Mouse (Mus musculus): ENCODE results near the gene Cyba. TPM values are rescaled to one million over a fixed set of nuclear protein-coding genes. Genes with fewer than 3 reads are reported as not detected.

The Cyba gene
- polyA plus RNA-seq, 1 experiment from 2014 or later = 182 TPM

DNA sequence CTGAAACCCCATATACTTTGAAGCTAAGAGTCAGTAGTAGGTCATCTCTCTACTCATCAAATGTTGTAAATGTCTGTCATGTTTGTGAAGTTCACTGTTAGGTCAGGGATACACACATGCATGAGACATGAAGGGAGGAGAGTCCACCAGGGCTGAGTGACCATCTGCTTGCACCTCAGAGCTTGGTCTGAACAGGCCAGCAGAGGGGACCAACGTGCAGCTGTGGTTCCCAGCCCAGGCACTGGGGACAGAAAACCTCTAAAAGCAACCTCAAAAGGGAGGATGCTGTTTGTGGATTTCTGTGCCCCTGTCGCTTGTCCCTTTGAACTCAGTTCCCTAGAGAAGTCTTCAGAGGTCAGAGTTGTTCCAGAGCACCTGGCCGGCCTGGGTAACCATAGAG is 12.5 kb upstream of the Cyba start:
- H3K27me3 ChIP-seq (replicated peaks) = no peaks in the 10 kb centered on the region
- 0 out of 2 replicates have a peak overlapping the region, but pooled peaks have one; percentile 38 for H3K9ac ChIP-seq
- H3K9me3 ChIP-seq (replicated peaks) = no peaks in the 10 kb centered on the region
- H3K4me2 ChIP-seq = peak overlapping the region; percentile 96
- peaks cover 31% of the 10 kb centered on the region for H3K4me1 ChIP-seq (replicated peaks)
- no peak overlapping the region for H3K4me3 ChIP-seq
- peak overlapping the region; percentile 93 for H3K27ac ChIP-seq (ENCODE audit: poor library complexity, severe bottlenecking)
- H3K36me3 ChIP-seq = no peaks in the 10 kb centered on the region
- 57% methylated on average over 3 of the region's 3 CpGs for WGBS
- no peak for ATAC-seq (ENCODE audit: insufficient number of reproducible peaks, low FRiP score)

DNA sequence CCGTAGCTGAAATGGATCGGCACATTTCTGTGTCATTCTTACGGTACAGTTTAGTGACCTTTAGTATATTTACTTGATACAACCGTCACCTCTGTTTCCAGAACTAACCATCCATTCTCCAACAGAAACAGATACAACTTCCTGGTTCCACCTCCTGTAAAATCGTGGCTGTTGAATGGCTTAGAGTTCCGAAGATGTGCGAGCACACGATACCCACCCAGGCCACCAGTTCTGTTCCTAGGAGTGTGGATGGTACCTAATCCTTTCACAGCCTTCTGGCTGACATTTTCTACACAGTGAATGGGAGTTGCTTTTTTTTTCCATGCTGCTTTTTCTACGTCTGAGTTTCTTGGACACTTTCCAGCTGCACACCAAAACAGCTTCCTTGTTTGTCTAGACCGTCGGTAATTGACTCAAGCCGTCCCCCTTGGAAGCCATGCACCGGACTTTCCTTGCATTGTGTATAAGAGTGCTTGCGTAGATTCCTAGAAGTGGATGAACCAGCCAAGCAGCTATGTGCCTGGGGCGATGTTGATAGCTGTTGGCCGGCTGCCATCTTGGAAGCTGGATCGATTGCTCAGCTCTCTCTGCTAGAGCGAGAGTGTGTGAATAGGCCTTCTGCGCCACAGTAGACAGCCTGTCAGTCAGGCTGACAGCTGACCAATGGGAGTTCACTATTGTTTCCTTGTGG is 11.5 kb upstream of the Cyba start:
- peak overlapping the region; percentile 72 for H3K4me3 ChIP-seq
- ATAC-seq (ENCODE audit: insufficient number of reproducible peaks, low FRiP score) = peak; percentile 30
- peak overlapping the region; percentile 93 for H3K27ac ChIP-seq (ENCODE audit: poor library complexity, severe bottlenecking)
- 11% methylated on average over 19 of the region's 19 CpGs for WGBS
- no peaks in the 10 kb centered on the region for H3K27me3 ChIP-seq (replicated peaks)
- H3K9me3 ChIP-seq (replicated peaks) = no peaks in the 10 kb centered on the region
- H3K9ac ChIP-seq = peak overlapping the region; percentile 76
- peaks cover 27% of the 10 kb centered on the region for H3K4me1 ChIP-seq (replicated peaks)
- peaks cover 8% of the 10 kb centered on the region for H3K36me3 ChIP-seq
- peak overlapping the region; percentile 96 for H3K4me2 ChIP-seq

- peak within 1 kb of the TSS; percentile 93 for H3K27ac ChIP-seq (ENCODE audit: poor library complexity, severe bottlenecking)
- under 1% methylated on average over 47 of the region's 47 CpGs for WGBS
- peak within 1 kb of the TSS; percentile 88 for H3K9ac ChIP-seq
- H3K9me3 ChIP-seq (replicated peaks) = no peaks in the 10 kb centered on the region
- H3K4me2 ChIP-seq = peak within 1 kb of the TSS; percentile 96
- H3K4me1 ChIP-seq (replicated peaks) = peaks cover 29% of the 10 kb centered on the region
- H3K36me3 ChIP-seq = peaks cover 16% of the 10 kb centered on the region
- peak within 1 kb of the TSS; percentile 72 for H3K4me3 ChIP-seq
- ATAC-seq (ENCODE audit: insufficient number of reproducible peaks, low FRiP score) = peak; percentile 97
- no peaks in the 10 kb centered on the region for H3K27me3 ChIP-seq (replicated peaks)
These were observed 10.7 kb upstream of the Cyba start, which contains the start of gene Mvd for GRCm38 (mm10) chr8:122443262-122444006. Gene Mvd, minus strand, starts transcription at chr8:122443422.

DNA sequence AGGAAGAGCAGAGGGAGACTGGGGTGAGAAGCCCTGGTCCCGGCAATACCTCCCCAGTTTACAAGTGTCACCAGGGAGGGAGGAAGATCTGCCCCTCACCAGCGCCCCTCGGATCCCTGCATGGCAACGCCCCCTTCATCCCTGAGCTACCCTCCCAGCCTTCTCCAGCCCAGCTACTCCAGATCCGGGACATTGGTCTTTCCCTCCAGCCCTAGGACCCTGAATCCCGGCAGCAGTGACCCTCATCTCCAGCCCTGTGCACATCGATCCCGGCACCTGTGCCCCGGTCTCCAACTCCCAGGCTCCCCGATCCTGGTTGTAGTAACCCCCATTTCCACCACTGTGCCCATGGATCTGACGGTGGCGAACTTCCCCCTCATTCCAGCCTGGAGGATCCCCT is 10.1 kb upstream of the Cyba start:
- H3K27ac ChIP-seq (ENCODE audit: poor library complexity, severe bottlenecking) = peak overlapping the region; percentile 65
- peaks cover 35% of the 10 kb centered on the region for H3K4me1 ChIP-seq (replicated peaks)
- H3K9me3 ChIP-seq (replicated peaks) = no peaks in the 10 kb centered on the region
- H3K4me2 ChIP-seq = peak overlapping the region; percentile 96
- 1% methylated on average over 12 of the region's 12 CpGs for WGBS
- peak overlapping the region; percentile 88 for H3K9ac ChIP-seq
- H3K4me3 ChIP-seq = peak overlapping the region; percentile 72
- peak; percentile 0; the same call in 1 of the 2 replicates for ATAC-seq (ENCODE audit: insufficient number of reproducible peaks, low FRiP score)
- H3K36me3 ChIP-seq = peaks cover 18% of the 10 kb centered on the region
- no peaks in the 10 kb centered on the region for H3K27me3 ChIP-seq (replicated peaks)

GRCm38 (mm10) chr8:122442356-122442755 is 9.6 kb upstream of the Cyba start:
- Histone ChIP-seq H3K9ac (peak overlapping the region; percentile 88), H3K9me3 (replicated peaks) (no peaks in the 10 kb centered on the region), H3K36me3 (peaks cover 22% of the 10 kb centered on the region), H3K4me1 (replicated peaks) (peaks cover 39% of the 10 kb centered on the region), H3K4me3 (peak overlapping the region; percentile 72), H3K27me3 (replicated peaks) (no peaks in the 10 kb centered on the region), H3K27ac (ENCODE audit: poor library complexity, severe bottlenecking) (peak overlapping the region; percentile 65; the same call in 1 of the 2 replicates), H3K4me2 (peak overlapping the region; percentile 96)
- no peak for ATAC-seq (ENCODE audit: insufficient number of reproducible peaks, low FRiP score)
- WGBS = 31% methylated on average over 7 of the region's 7 CpGs

DNA sequence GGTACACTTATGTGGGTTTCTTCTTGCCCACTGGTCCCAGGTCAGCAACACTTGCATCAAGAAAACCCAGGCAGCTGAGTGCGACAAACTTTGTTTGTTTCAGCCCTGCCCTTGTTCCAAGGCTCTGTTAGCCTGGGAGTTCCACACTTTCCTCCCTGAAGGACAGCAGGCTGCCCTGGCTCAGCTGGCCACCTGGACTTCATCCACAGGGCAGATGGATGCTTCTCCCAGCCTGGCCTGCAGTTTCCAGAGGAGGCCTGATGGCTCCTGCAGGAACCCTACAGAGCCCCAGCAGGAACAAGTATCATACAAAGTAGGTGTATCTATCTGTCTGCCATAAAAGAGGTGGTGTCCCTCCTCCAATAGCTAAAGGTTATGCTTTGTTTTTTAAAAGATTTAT is 8.6 kb upstream of the Cyba start:
- no peak overlapping the region for H3K4me2 ChIP-seq
- H3K27me3 ChIP-seq (replicated peaks) = no peaks in the 10 kb centered on the region
- no peak overlapping the region for H3K9ac ChIP-seq
- WGBS = 94% methylated on average over 1 of the region's 1 CpGs
- H3K4me3 ChIP-seq = no peak overlapping the region
- no peaks in the 10 kb centered on the region for H3K9me3 ChIP-seq (replicated peaks)
- H3K4me1 ChIP-seq (replicated peaks) = peaks cover 39% of the 10 kb centered on the region
- no peak for ATAC-seq (ENCODE audit: insufficient number of reproducible peaks, low FRiP score)
- no peak overlapping the region for H3K27ac ChIP-seq (ENCODE audit: poor library complexity, severe bottlenecking)
- peaks cover 32% of the 10 kb centered on the region for H3K36me3 ChIP-seq

DNA sequence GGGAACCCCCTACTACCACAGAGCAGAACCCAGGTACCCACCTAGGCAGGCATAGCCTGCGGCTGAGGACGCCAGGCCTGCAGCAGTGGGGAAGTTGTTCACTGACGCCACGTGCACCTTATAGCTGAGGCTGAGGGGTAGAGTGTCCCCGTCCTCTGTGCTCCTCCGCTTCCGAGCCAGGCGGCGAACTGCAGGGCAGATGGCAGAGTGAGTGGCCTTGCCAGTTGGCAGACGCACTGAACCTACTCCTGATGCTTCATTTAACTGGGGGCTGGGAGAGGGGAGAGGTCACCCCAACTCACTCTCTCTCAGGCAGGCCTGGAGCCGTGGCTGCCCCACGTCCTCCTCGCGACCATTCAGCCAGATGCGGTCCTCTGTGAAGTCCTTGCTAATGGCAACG is 6.6 kb upstream of the Cyba start:
- peaks cover 49% of the 10 kb centered on the region for H3K36me3 ChIP-seq
- H3K4me1 ChIP-seq (replicated peaks) = peaks cover 19% of the 10 kb centered on the region
- no peak overlapping the region for H3K4me3 ChIP-seq
- no peaks in the 10 kb centered on the region for H3K27me3 ChIP-seq (replicated peaks)
- ATAC-seq (ENCODE audit: insufficient number of reproducible peaks, low FRiP score) = no peak
- H3K27ac ChIP-seq (ENCODE audit: poor library complexity, severe bottlenecking) = no peak overlapping the region
- no peak overlapping the region for H3K4me2 ChIP-seq
- no peak overlapping the region for H3K9ac ChIP-seq
- WGBS = 90% methylated on average over 16 of the region's 16 CpGs
- no peaks in the 10 kb centered on the region; the same call in 1 of the 2 replicates for H3K9me3 ChIP-seq (replicated peaks)

GRCm38 (mm10) chr8:122437708-122438331 is 5.1 kb upstream of the Cyba start:
- Histone ChIP-seq H3K4me2 (peak overlapping the region; percentile 29; the same call in 1 of the 2 replicates), H3K9ac (0 out of 2 replicates have a peak overlapping the region, but pooled peaks have one; percentile 30)
- ATAC-seq (ENCODE audit: insufficient number of reproducible peaks, low FRiP score) = no peak

GRCm38 (mm10) chr8:122436586-122437125 is 3.9 kb upstream of the Cyba start:
- H3K9ac ChIP-seq = no peak overlapping the region
- H3K4me1 ChIP-seq (replicated peaks) = peaks cover 26% of the 10 kb centered on the region
- H3K27me3 ChIP-seq (replicated peaks) = no peaks in the 10 kb centered on the region
- no peak overlapping the region for H3K4me3 ChIP-seq
- H3K4me2 ChIP-seq = no peak overlapping the region
- WGBS = 76% methylated on average over 20 of the region's 20 CpGs
- H3K27ac ChIP-seq (ENCODE audit: poor library complexity, severe bottlenecking) = no peak overlapping the region
- H3K36me3 ChIP-seq = peaks cover 54% of the 10 kb centered on the region
- no peak for ATAC-seq (ENCODE audit: insufficient number of reproducible peaks, low FRiP score)
- H3K9me3 ChIP-seq (replicated peaks) = no peaks in the 10 kb centered on the region; the same call in 1 of the 2 replicates

More at GRCm38 (mm10) chr8:122437708-122438331, 5.1 kb upstream of the Cyba start:
- H3K4me1 ChIP-seq (replicated peaks) = peaks cover 23% of the 10 kb centered on the region
- no peaks in the 10 kb centered on the region for H3K27me3 ChIP-seq (replicated peaks)
- peaks cover 54% of the 10 kb centered on the region for H3K36me3 ChIP-seq
- H3K27ac ChIP-seq (ENCODE audit: poor library complexity, severe bottlenecking) = peak overlapping the region; percentile 56; the same call in 1 of the 2 replicates
- WGBS = 84% methylated on average over 13 of the region's 13 CpGs
- no peaks in the 10 kb centered on the region; the same call in 1 of the 2 replicates for H3K9me3 ChIP-seq (replicated peaks)
- H3K4me3 ChIP-seq = no peak overlapping the region

GRCm38 (mm10) chr8:122436146-122436545 is 3.4 kb upstream of the Cyba start:
- H3K27ac ChIP-seq (ENCODE audit: poor library complexity, severe bottlenecking) = no peak overlapping the region
- H3K36me3 ChIP-seq = peaks cover 54% of the 10 kb centered on the region
- no peak overlapping the region for H3K9ac ChIP-seq
- H3K4me3 ChIP-seq = no peak overlapping the region
- no peak overlapping the region for H3K4me2 ChIP-seq
- 90% methylated on average over 9 of the region's 9 CpGs for WGBS
- H3K27me3 ChIP-seq (replicated peaks) = no peaks in the 10 kb centered on the region
- no peaks in the 10 kb centered on the region; the same call in 1 of the 2 replicates for H3K9me3 ChIP-seq (replicated peaks)
- no peak for ATAC-seq (ENCODE audit: insufficient number of reproducible peaks, low FRiP score)
- peaks cover 31% of the 10 kb centered on the region for H3K4me1 ChIP-seq (replicated peaks)

Measured in heart, embryonic 12.5 days (tissue).